Mouse (Mus musculus) liver, embryonic 13.5 days (tissue): ENCODE results near the gene Rgmb. TPM values are rescaled to one million over a fixed set of nuclear protein-coding genes. Genes with fewer than 3 reads are reported as not detected.
A peak's percentile ranks its signal among the peaks of the same experiment; 100 is the strongest.

Experiments used
- ATAC-seq: fragments of 200-750 bp; cut with Nextera tagmentation; 2 replicates; pipeline ENCODE4 v1.8.0; 2017; ENCODE audit warnings: low read depth, mild to moderate bottlenecking, moderate number of reproducible peaks, moderate library complexity
- DNase-seq: peaks from one replicate; pipeline ENCODE4 v3.0.0; 2022
- H3K27ac ChIP-seq: fragments of 300-500 bp; sonication (generic); 2 replicates; pipeline ENCODE4 v1.5.1; 2015; ENCODE audit warnings: moderate library complexity, mild to moderate bottlenecking, inconsistent platforms
- H3K27me3 ChIP-seq: fragments of 300-500 bp; sonication (generic); 2 replicates; pipeline ENCODE4 v1.6.1; 2015; ENCODE audit warnings: mild to moderate bottlenecking, inconsistent platforms
- H3K36me3 ChIP-seq: fragments of 300-500 bp; sonication (generic); 2 replicates; pipeline ENCODE4 v1.6.1; 2015; ENCODE audit warnings: mild to moderate bottlenecking, inconsistent platforms
- H3K4me1 ChIP-seq: fragments of 300-500 bp; sonication (generic); replicated peaks from 2 replicates; pipeline ENCODE4 v1.6.1; 2015; ENCODE audit warnings: inconsistent platforms
- H3K4me2 ChIP-seq: fragments of 300-500 bp; sonication (generic); 2 replicates; pipeline ENCODE4 v1.6.1; 2015; ENCODE audit warnings: inconsistent platforms, mild to moderate bottlenecking, moderate library complexity
- H3K4me3 ChIP-seq: fragments of 300-500 bp; sonication (generic); replicated peaks from 2 replicates; pipeline ENCODE4 v1.5.1; 2015; ENCODE audit warnings: mild to moderate bottlenecking, inconsistent platforms
- H3K9ac ChIP-seq: fragments of 300-500 bp; sonication (generic); 2 replicates; pipeline ENCODE4 v1.6.1; 2015; ENCODE audit warnings: mild to moderate bottlenecking, inconsistent platforms
- H3K9me3 ChIP-seq: fragments of 300-500 bp; sonication (generic); replicated peaks from 2 replicates; pipeline ENCODE4 v1.6.1; 2016; ENCODE audit warnings: inconsistent platforms
- WGBS: fragments of 180-500 bp; shearing (Covaris S2); methylation state at CpG from one replicate; pipeline ENCODE4 v1.1.7; 2015; ENCODE audit not compliant: insufficient replicate concordance; 5-methylcytosine and 5-hydroxymethylcytosine counted together
- polyA plus RNA-seq: library from polyadenylated mRNA; unstranded; fragments of >200 nt; fragmentation: Nextera tagmentation; extraction: Ambion mirVana; gene quantifications from 2 replicates; pipeline ENCODE4 v1.2.1, GENCODE M21; 2015

Rgmb gene
- polyA plus RNA-seq, 1 experiment from 2014 or later: 0.74 TPM

DNA sequence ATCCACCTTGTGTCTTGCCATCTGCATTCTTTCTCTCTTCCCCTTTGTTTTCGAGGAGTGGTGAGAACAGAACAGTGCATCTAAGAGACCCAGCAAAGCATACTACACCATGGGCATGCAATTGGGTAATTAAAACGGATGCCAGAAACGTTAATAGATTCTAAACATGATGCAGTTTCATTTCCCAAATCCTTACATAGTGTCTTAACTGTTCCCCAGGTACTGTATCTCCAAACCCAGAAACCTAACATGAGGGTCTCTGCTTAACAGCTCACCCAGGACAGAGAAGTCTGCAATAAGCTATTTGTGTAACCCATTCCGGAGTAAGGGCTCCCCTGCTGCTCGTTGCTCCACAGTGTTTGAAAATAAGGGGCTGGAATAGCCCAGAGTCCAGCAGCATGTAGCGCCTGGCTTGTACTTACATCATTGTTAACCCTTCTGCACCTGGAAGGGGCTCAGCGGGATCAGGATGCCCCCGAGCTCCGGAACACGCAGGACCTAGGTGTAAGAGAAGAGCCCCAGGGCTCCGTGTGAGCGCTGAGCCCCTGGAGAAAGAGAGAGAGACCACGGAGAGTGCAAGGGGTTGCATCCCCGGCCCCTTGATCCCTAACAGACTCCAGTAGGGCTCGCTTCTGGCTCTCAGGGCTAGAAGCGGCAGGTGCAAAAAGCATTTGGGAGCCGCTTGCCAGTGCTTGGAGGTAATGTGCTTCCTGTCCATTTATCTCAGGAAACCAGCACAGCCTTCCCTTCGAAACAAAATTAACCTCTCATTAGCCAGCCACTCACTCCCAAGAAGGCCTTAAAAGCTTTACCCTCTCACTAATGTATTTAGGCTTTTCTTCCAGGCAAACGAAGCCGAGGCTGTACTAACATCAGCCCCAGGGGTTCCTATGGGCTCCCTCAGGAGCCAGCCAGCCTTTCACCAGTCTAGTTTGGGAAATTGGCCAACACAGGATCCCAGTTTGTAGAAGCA, 1.4 kb downstream of the Rgmb start:
- DNase-seq (no peak), ATAC-seq (no peak)
- no peaks in the 10 kb centered on the region for H3K9me3 ChIP-seq
- peaks cover 13% of the 10 kb centered on the region for H3K4me1 ChIP-seq
- no peak overlapping the region for H3K27ac ChIP-seq
- peak overlapping the region; percentile 64 for H3K4me2 ChIP-seq
- peaks cover 84% of the 10 kb centered on the region for H3K27me3 ChIP-seq
- H3K9ac ChIP-seq: no peak overlapping the region
- peak overlapping the region; percentile 49; the same call in 1 of the 2 replicates for H3K4me3 ChIP-seq
- H3K36me3 ChIP-seq: no peaks in the 10 kb centered on the region
- 2% methylated on average over 20 of the region's 20 CpGs for WGBS

DNA sequence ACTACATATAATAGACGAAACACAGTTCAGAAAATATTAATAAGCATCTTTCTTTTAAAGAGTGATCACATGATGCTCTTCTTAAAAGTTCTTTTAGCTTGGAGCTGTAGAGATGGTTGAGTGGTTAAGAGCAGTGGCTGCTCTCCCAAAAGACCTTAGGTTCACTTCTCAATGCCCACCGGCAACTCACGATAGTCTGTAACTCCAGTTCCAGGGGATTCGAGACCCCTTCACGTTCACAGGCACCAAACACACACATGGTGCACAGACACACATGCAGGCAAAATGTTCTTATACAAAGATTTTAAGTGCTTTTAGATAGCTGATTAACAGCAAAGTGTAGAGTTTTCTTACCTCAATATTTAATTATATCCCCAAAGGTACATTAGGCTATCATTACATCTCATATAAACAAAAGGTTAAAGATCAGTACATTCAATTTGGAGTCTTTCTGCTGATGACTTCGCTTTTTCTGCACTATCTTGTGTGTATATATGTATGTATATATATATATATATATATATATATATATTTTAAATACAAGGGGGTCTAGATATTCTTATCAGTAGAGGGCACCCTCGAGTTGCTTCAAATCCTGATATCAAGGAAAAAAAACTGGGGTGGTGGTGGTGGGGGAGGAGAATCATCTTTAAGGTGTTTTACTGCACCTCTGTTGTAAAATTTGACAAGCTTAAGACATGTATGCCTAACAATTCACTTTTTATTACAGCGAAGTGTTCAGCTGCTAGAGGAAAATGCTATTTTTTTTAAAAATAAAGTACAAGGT, 2.5 kb downstream of the Rgmb start:
- Histone ChIP-seq H3K9ac (no peak overlapping the region), H3K27me3 (peaks cover 94% of the 10 kb centered on the region), H3K9me3 (no peaks in the 10 kb centered on the region), H3K4me2 (no peak overlapping the region), H3K27ac (no peak overlapping the region), H3K36me3 (no peaks in the 10 kb centered on the region), H3K4me1 (peaks cover 13% of the 10 kb centered on the region), H3K4me3 (no peak overlapping the region)
- 49% methylated on average over 8 of the region's 8 CpGs for WGBS
- ATAC-seq: no peak
- DNase-seq: no peak

DNA sequence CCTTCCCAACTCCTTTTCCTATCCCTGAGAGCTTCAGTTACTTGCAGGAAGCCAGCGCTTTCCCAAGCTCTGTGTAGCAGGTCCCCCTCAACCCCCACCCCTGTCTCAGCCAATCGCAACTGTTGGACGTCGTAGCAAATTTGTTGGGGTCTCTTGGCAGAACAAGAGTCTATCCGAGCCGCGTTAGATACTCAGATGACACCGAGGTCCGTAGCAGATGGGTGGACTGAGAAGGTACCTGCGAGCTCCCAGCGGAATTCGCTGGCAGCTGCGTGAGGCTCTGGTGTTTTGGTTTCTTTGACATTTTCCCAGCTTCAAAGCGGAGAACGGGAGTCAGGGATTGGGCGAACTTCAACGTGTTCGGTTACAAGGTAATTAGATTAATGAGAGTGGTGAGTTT, 3.9 kb downstream of the Rgmb start:
- Histone ChIP-seq H3K27me3 (peaks cover 87% of the 10 kb centered on the region), H3K9me3 (no peaks in the 10 kb centered on the region), H3K27ac (no peak overlapping the region), H3K36me3 (no peaks in the 10 kb centered on the region), H3K4me3 (peak overlapping the region; percentile 60), H3K9ac (no peak overlapping the region), H3K4me2 (peak overlapping the region; percentile 64), H3K4me1 (peaks cover 13% of the 10 kb centered on the region)
- DNase-seq (no peak), ATAC-seq (peak; percentile 6; the same call in 1 of the 2 replicates)
- WGBS: 1% methylated on average over 18 of the region's 18 CpGs

GRCm38 (mm10) chr17:15826444-15826909, 4.4 kb downstream of the Rgmb start:
- Histone ChIP-seq H3K4me2 (peak overlapping the region; percentile 64), H3K9ac (peak overlapping the region; percentile 65), H3K4me1 (peaks cover 13% of the 10 kb centered on the region), H3K27me3 (peaks cover 84% of the 10 kb centered on the region), H3K4me3 (peak overlapping the region; percentile 60), H3K9me3 (no peaks in the 10 kb centered on the region), H3K36me3 (no peaks in the 10 kb centered on the region), H3K27ac (no peak overlapping the region)
- peak; percentile 83 for ATAC-seq
- WGBS: under 1% methylated on average over 34 of the region's 34 CpGs
- DNase-seq: peak; percentile 61

- no peak for DNase-seq
- Histone ChIP-seq H3K9me3 (no peaks in the 10 kb centered on the region), H3K4me1 (peaks cover 13% of the 10 kb centered on the region), H3K4me2 (peak overlapping the region; percentile 64), H3K36me3 (no peaks in the 10 kb centered on the region), H3K27me3 (peaks cover 77% of the 10 kb centered on the region), H3K9ac (peak overlapping the region; percentile 65), H3K27ac (no peak overlapping the region; the same call in 1 of the 2 replicates), H3K4me3 (peak overlapping the region; percentile 60)
- ATAC-seq: peak; percentile 56
- WGBS: 2% methylated on average over 89 of the region's 102 CpGs
Measured at GRCm38 (mm10) chr17:15825481-15826396, 5.1 kb downstream of the Rgmb start.

- peaks cover 10% of the 10 kb centered on the region for H3K4me1 ChIP-seq
- H3K27ac ChIP-seq: no peak overlapping the region
- H3K27me3 ChIP-seq: peaks cover 68% of the 10 kb centered on the region
- no peaks in the 10 kb centered on the region for H3K36me3 ChIP-seq
- WGBS: 26% methylated on average over 3 of the region's 3 CpGs
- peak overlapping the region; percentile 60 for H3K4me3 ChIP-seq
- no peak for ATAC-seq
- H3K4me2 ChIP-seq: peak overlapping the region; percentile 64
- no peak overlapping the region for H3K9ac ChIP-seq
- no peak for DNase-seq
- H3K9me3 ChIP-seq: no peaks in the 10 kb centered on the region
Measured at GRCm38 (mm10) chr17:15824854-15825253, 6.0 kb downstream of the Rgmb start.

DNA sequence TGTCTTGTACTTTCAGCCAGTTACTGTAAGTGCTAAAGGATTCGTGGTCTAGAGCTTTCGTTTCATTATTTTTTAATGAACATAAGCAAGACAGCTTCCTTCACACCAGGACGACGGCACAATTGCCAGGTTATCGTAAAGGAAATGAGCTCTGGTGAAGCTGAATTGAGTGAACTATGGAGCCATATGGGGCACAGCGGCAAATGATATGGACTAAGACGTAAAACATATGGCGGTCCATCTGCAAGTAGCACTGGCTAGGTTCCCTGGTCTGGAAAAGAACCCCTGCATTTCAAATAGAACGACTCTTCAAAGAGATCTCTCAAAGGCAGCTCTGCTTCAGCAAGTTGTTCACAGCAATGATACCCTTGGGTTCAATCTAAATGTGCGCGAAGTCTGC, 6.5 kb downstream of the Rgmb start:
- H3K27ac ChIP-seq: no peak overlapping the region

DNA sequence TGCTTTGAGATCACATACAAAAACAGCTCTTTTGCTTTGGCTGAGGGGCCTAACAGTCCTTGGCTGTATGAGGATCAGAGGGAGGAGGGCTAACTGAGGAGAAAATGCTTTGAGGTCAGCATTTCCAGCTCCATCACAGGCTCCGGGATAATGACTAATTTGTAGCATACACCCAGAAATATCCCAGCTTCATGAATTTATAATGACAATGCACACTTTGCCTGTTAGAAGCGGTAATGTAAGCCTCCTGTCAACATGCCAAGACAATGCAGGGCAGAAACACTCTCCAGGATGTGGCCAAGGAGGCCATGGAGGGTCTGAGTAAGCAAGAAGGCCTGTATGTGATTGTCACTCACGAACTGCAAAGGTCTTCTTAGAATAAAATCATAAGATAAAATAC, 7.0 kb downstream of the Rgmb start:
- Histone ChIP-seq H3K9me3 (no peaks in the 10 kb centered on the region), H3K4me1 (peaks cover 7% of the 10 kb centered on the region), H3K27ac (no peak overlapping the region), H3K36me3 (no peaks in the 10 kb centered on the region), H3K4me3 (no peak overlapping the region), H3K9ac (no peak overlapping the region), H3K4me2 (peak overlapping the region; percentile 64; the same call in 1 of the 2 replicates), H3K27me3 (peaks cover 58% of the 10 kb centered on the region)
- 41% methylated on average over 3 of the region's 3 CpGs for whole genome bisulfite sequencing
- no peak for ATAC-seq
- no peak for DNase-seq

More for the DNA sequence above, 6.5 kb downstream of the Rgmb start:
- no peaks in the 10 kb centered on the region for H3K9me3 ChIP-seq
- peak overlapping the region; percentile 60 for H3K4me3 ChIP-seq
- H3K9ac ChIP-seq: no peak overlapping the region
- peaks cover 7% of the 10 kb centered on the region for H3K4me1 ChIP-seq
- peak overlapping the region; percentile 64 for H3K4me2 ChIP-seq
- 66% methylated on average over 11 of the region's 11 CpGs for WGBS
- peaks cover 63% of the 10 kb centered on the region for H3K27me3 ChIP-seq
- H3K36me3 ChIP-seq: no peaks in the 10 kb centered on the region
- DNase-seq (no peak), ATAC-seq (no peak)

- 61% methylated on average over 5 of the region's 5 CpGs for WGBS
- Histone ChIP-seq H3K27me3 (peaks cover 54% of the 10 kb centered on the region), H3K36me3 (no peaks in the 10 kb centered on the region), H3K9me3 (no peaks in the 10 kb centered on the region), H3K4me2 (no peak overlapping the region), H3K4me1 (peaks cover 7% of the 10 kb centered on the region), H3K9ac (no peak overlapping the region), H3K27ac (no peak overlapping the region), H3K4me3 (no peak overlapping the region)
- no peak for DNase-seq
- ATAC-seq: no peak
Measured at GRCm38 (mm10) chr17:15823215-15823614, 7.6 kb downstream of the Rgmb start.

DNA sequence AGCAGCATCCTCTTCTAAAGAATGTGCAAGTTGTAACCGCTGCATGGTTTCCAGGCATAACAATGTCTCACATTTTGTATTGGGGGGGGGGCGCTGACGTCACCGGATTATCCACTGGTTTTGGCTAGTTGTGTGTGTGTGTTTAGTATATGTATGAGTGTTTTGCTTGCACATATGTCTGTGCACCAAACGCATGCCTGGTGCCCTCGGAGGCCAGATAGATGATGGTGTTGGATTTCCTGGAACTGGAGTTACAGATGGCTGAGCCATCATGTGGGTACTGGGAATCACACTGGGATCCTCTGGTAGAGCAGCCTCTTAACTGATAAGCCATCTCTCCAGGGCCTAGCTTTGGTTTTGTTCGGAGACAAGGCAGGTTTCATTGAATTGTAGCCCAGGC, 8.5 kb downstream of the Rgmb start:
- Histone ChIP-seq H3K4me1 (peaks cover 7% of the 10 kb centered on the region), H3K9ac (no peak overlapping the region), H3K9me3 (no peaks in the 10 kb centered on the region), H3K4me2 (no peak overlapping the region), H3K4me3 (no peak overlapping the region), H3K27me3 (peaks cover 45% of the 10 kb centered on the region), H3K27ac (no peak overlapping the region), H3K36me3 (no peaks in the 10 kb centered on the region)
- ATAC-seq (no peak), DNase-seq (no peak)
- WGBS: 75% methylated on average over 7 of the region's 7 CpGs
